Mouse (Mus musculus) cerebellum, postnatal 10 days (tissue): ENCODE measurements at regions not wholly inside any gene's neighbourhood (a gene's known extent, or its start where the extent isn't known, plus 50 kb on each side); places are given as distances from the start of the nearest gene placed in this dataset.
A peak's percentile ranks its signal among the peaks of the same experiment; 100 is the strongest.

ENCODE experiments used
- DNase-seq, 2 experiments: peaks; one replicate each; pipeline ENCODE4 v3.0.0; 2021; ENCODE audit warnings: mixed read lengths in 2 of 2

DNA sequence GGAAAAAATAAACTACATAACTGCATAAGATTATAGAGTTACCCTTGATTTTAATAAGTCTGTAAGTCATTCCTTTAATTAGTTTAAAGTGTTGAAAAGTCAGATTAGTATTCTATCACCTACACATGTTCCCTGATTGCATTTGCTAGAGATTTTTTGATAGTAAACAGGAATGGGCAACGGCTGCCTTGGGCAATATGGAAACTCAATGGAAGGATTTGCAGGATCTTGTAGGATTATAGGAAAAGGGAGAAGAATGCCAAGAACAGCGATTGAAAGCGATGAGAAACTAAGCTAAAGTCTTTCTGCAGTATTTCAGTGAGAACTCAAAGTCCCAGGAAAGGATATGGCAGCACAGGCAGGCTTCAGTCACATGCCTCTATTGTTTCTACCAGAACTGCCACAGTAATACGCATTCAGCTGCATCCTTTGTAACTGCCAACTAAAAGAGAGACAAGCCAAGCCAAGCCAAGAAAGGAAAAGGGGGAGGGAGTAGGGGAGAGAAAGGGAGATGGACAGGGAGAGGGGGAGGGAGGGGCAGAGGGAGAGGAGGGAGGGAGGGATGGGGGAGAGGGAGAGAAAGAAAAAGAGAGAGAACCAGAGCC lies 340.3 kb downstream of the Kif16b start:
- peak; percentile 49 to 64 for DNase-seq

DNA sequence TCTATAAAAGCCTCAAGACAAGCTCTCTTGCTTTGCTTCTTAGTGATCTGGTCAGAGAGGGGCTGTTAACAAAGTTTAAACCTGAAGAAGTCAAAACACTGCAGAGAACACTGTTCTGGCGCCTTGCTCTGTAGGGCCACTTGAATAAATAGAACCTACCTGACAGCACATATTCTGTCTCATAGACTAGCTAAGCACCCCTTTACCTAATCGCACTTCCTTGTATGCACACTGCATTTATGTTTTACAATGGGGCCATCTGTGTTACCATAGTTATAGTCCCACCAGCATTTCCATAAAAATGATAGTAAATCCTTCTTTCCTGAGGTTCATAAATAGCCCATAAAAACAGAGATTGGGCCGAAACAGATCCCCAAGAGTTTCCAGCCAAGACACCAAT lies 340.9 kb downstream of the Kif16b start:
- no peak for DNase-seq

DNA sequence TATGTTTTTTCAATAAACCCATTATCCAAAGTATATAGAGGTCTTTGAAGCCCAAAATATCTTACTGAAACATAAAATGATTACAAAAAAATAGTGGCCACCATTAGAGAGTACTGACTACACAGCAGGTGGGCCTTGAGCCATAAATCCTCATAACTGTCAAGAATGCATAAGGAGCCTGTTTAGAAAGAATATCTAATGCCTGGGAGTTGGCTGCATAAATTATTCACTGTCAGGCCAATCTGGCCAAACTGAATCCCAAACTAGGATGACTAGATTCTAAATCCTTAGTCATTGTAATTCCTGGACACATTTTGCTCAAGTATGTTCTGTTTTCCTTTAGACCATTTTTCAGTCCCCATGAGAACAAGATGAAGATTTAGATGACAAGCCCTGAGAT lies 341.4 kb downstream of the Kif16b start:
- no peak for DNase-seq

DNA sequence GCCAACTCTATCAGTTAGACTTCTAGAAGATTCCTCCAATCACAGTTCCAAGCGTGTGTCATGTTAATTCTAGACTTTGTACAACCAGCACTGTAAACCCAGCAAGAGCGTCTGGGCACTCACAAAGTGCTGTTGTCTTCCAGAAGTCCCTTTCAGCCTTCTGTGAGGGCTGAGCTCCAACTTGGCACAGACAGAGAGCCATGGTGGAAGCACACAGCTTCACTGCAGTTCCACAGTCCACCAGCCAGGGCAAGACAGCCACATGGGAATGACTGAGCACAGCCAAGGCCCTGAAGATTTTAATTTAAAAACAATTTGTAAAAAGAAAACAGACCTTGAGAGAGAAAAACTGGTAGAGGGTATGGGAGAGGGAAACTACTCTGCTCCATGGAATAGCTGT lies 346.5 kb downstream of the Kif16b start:
- DNase-seq, result peak; percentile 83 to 90

DNA sequence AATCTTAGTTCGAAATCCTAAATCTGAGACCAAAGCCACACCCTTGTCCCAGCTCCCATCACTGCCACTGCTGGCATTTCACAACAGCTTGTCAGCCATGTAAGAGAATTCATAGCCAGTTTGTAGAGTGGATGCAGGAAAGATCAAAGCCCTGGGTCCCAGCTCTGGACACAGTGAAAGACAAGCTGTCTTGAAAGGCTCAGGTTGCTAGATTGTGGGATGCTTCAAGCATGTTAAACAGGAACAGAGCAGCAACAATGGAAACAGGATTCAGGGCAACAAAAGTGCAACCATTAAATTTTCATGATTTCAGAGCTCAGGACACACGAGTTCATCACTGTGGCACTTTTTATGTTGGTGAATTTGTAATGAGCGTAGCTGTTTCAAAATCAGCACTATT lies 349.6 kb downstream of the Kif16b start:
- no peak for DNase-seq

DNA sequence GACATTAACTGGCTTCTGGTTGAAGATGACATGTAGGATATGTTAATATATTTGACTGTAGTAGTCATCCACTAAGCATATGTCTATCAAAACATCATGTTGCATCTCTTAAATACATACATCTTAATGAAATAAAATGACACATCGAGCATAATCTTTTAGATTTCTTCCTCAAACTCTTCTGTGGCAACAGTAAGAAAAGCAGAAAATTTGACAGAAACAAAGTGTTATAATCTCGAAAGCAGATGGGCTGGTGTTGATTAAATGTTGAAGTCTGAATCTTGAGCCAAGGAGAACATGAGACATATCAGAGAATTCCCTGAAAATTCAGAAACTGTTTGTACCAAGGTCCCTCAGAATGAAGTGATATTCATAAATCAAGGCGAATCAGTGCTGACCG lies 352.6 kb downstream of the Kif16b start:
- DNase-seq, result no peak

DNA sequence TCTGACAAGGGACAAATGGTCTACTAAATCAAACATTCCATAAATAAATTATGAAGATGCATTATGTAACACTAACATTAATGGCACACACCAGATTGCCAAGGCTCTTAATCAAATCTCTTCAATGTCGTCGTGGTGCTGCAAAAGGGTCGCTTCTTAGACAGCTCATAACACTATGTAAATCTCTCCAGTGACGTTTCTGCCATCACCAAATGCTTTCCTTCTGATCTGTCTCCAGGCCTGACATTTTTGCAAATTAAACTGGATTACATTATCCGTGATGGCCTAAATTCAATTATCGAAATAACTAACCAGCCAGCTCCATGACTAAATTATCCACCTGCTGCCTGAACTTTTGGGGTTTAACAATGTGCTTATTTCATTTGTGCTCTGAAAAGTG lies 356.4 kb downstream of the Kif16b start:
- no peak for DNase-seq

DNA sequence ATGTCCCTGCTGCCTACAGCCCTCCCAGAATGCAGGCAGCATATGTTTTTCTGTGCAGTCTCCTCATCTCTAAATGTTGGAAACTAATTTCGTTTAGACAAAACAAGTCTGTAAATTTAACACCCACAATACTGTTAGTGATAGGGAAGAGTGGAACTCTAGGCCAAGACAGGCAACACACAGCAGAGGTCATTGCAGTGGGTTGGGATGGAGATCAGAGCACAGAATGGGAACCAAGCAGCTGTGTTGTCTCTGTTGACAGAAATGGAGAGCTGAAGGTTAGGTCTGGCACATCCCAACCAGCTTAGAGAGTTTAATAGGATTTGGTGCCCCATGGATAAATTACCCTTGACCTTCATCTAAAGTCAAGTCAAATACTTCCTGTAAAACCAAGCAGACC lies 361.4 kb downstream of the Kif16b start:
- DNase-seq, result no peak

DNA sequence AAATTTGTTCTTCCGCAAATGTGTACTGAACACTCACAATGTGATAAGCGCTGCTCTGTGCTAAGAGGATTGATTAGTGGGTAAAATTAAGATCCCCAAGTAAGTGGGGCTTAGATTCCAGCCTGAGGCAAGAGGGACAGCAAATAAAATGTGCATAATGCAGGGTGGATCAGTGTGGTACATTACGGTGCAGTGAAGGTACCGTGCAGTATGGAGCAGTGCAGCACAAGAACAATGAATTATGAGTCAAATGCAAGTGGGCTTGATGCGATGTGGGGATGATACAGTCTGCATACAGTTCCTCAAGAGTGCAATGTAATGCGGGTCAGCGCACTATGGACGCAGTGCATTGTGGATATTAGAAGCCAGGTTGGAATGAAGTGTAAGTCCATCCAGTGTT lies 367.8 kb downstream of the Kif16b start:
- DNase-seq, result no peak

DNA sequence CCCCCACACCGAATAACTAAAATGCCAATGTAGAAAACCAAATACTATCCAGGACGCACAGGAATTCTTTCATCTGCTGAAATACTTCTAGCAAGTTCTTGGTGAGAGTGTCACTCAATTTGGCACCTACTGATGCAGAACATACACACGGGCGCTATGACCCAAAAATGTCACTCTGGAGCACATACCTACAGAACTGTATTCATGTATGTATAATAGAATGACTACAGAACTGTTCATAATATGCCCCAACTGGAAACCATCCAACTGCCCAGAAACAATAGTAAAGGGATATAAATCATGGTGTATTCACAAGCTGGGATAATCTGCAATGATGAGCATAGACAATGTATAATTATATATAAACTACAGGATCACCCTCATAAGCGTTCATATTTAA lies 378.9 kb downstream of the Kif16b start:
- DNase-seq, result no peak

DNA sequence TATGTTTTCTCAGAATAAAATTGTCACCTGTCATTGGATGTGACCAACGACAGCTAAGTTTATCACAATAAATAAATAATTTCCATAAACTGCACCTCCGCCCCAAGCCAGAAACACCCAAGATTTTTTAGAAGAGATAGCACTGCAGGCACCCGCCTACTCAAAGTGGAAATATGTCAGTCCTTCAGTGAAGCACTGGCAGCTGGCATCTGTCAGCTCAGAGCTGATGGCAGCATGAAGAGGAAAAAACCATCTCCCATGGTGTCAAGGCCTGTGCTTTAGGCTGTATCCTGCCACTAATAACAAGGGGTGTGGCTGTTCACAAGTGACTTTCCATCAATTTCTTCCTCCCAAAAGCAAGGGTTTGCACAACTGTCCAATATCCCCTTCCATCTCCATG lies 383.6 kb downstream of the Kif16b start:
- DNase-seq, result peak; percentile 6 to 14

DNA sequence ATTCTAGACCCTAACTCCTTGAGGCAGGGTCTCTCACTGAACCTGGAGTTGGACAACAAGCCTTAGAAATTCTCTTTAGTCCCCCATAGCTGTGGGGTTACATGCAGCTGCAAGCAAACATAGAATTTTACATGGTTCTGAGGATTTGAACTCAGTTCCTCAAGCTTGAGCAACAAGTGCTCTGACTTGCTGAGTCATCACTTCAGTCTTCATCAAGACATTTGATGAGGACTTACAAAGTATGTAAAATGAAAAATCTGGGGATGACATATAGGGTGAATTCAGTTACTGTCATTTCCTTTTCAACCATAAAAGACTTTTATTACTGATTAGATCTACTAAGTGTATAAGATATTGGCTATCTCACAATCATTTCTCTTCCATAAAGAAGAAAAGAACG lies 396.1 kb downstream of the Kif16b start:
- DNase-seq, result no peak
